Mouse (Mus musculus) adrenal gland, postnatal 4 days (tissue): ENCODE data around the gene Efcab6. TPM values are rescaled to one million over a fixed set of nuclear protein-coding genes. Genes with fewer than 3 reads are reported as not detected.

Source experiments
- DNase-seq, 2 experiments: peaks; one replicate each; pipeline ENCODE4 v3.0.0; 2021 to 2022; ENCODE audit warnings: low spot score in 2 of 2, mixed read lengths in 2 of 2
- total RNA-seq, 2 experiments: library from RNA; stranded (reverse); gene quantifications; 2 replicates each; pipeline ENCODE4 v1.2.3; 2021

The Efcab6 gene
- total RNA-seq, 2 experiments from 2014 or later, result 0.34 TPM; not detected in 1

DNA sequence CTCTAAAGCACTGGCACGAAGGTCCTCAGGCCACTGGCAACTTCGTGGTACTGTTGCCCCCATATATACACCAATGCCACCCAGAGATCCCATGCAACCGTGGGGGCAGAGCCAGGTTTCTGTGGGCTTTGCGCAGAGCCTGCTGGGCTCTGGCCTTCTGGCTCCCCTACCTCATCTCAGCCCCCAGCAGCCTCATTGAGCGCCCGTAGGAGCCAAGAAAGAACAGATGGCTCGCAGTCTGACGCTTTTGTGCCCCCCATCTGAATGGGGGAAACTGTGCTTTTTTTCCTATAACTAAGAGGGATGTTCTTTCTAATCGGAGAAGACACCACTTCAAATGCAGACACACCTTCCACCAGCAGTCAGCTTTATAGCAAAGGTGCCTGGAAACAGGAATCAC is 180.9 kb downstream of the Efcab6 start:
- no peak for DNase-seq

DNA sequence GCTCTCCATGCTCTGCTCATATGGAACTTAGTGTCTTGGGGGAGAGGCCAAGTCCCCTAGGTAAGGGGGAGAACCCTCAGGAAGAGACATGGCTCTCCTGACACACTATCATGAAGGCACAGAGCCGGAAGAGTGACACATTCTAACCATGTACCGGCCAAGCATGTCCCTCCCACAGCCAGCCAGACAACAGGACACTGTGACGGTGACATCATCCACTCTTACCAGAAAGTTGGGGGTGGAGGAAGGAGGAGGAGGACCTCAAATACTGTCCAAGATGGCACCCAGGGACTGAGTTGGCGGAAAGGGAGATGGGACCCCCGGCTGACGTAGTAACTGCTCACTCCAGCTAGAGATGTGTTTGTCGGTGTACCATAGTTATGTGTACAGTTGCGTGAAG is 181.4 kb downstream of the Efcab6 start:
- no peak for DNase-seq

DNA sequence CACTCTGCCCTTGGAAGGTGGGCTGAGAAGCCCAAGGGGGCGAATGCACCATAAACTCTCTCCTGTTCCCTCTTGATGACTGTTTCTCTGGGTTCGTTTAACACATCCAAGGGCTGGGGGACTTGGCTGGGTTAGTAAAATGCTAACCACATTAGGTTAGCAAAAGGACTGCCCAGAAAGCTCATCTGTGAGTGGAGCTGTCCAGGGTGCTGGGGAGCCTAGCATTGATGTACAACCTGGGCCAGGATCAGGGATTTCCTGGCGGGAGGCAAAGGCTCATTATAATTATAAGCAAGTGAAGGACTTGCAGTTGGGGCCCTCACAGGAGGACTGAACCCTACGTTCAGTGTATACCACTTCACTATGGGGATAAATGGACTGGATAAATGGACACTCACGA is 185.3 kb downstream of the Efcab6 start:
- DNase-seq, result peak in 1 of 2 experiments; percentile 30

GRCm38 (mm10) chr15:83877898-83878297 is 187.3 kb downstream of the Efcab6 start:
- no peak for DNase-seq

GRCm38 (mm10) chr15:83877155-83877866 is 187.9 kb downstream of the Efcab6 start:
- no peak for DNase-seq

GRCm38 (mm10) chr15:83870936-83871335 is 194.2 kb downstream of the Efcab6 start:
- DNase-seq, result no peak

GRCm38 (mm10) chr15:83865626-83866025 is 199.6 kb downstream of the Efcab6 start:
- no peak for DNase-seq

GRCm38 (mm10) chr15:83857129-83857528 is 208.1 kb downstream of the Efcab6 start:
- peak; percentile 22 to 47 for DNase-seq

DNA sequence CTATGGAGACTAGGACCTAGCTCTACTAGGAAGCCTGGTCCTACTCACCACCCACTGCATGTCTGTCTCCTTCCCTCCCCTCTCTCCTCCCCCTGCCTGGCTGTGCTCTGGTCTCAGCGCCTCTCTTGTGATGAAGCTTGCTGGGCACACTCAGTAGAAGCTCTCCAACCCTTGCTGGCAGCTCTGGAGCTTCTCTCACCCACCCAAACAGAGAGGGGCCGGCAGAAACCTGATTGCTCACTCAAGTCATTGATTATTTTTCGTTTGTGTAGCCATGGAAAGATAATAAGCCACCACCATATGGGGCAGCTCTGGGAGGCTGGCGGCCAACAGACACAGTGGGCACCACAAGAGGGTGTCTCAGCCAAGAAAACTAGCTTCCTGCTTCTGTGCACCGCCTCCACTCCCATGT is 211.8 kb downstream of the Efcab6 start:
- DNase-seq, result no peak

GRCm38 (mm10) chr15:83848193-83848592 is 217.0 kb downstream of the Efcab6 start:
- DNase-seq, result no peak

DNA sequence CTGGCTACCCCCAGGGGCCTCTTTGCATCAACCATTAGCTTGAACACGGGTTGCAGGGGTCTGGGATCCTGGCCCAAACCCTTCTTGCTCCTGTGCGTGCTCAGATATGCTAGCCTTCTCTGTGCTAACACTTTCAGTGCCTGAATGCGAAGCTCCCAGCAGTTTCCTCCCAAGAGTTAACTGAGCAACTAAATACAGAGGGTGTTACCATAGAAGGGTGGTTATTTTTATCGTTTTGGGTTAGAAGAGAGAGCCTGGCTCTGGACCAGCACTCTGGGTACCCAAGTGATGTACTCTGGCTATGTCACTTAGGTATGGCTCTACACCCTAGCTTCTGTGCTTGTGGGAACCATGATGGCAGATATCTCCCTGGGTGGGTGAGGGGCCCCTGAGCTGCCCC is 217.7 kb downstream of the Efcab6 start:
- no peak for DNase-seq

DNA sequence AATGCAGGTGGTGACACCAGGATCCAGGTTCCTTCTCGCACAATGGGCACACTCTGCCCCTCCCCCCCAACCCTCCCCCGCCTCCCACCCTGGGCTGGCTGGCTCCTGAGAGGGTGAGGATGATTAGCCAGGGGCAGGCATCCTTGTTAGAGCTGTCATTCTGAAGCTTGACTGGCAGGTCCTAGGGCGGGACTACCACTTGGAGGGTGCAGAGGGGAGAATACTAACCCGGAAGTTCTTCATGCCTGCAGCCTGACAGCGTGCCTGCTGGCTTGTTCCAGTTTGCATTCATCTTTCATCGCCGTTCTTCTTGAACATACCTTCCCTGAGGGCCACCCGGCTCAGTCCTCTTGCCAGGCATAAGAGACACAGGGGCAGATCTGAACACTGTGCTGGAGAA is 218.6 kb downstream of the Efcab6 start:
- no peak for DNase-seq

DNA sequence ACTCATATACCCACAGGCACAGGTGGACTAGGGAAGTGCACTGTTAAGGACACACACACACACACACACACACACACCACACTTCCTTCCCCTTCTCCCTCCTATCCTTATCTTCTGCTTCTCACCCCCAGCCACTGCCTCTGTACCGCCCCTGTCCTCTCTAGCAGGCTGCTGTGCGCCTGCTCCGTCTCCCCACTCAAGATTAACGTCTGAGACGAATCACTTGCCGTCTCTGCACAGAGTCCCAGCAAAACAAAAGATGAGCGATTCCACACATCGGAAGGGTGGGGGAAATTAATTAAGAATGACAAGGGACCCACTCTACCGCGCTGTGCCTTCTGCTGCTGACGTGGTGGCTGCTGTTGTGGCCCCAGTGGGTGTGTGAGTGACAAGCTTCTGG is 219.4 kb downstream of the Efcab6 start:
- DNase-seq, result no peak

DNA sequence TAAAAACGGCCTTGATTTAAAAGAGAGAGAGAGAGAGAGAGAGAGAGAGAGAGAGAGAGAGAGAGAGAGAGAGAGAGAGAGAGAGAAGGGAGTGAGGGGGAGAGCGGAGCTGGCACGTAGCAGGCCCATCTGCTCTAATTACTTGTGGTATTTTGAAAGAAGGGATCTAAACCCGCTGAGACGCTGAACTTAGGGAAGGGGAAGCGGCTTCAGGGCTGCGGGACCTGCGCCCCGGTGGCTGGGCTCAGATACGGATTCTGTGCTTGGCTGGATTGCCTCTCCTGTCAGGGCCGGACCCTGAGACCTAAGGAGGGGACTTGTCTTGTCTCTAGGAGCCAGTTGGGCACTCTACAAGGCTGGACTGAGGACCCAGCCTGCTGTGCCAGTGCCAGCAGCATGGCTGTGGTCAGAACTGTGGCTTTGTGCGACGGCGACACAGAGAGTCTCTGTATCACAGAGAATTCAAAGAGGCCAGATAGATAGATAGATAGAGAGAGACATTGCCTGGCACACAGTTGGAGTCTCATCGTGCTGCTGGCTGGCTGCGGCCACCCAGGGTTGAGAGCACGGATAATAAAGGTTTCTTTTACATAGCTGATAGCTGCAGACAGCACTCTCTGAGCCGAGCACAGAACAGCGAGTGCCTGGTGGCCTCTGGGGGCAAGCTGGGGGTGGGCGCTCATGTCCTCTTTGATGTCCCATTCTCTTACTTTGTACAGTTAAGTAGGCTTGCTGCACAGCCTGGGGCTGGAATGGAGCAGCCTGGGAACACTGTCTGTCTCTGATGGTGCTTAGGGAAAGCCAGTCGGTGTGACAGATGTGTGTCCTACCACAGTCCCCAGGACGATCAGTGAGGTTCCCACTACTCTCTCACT is 222.0 kb downstream of the Efcab6 start:
- no peak for DNase-seq

DNA sequence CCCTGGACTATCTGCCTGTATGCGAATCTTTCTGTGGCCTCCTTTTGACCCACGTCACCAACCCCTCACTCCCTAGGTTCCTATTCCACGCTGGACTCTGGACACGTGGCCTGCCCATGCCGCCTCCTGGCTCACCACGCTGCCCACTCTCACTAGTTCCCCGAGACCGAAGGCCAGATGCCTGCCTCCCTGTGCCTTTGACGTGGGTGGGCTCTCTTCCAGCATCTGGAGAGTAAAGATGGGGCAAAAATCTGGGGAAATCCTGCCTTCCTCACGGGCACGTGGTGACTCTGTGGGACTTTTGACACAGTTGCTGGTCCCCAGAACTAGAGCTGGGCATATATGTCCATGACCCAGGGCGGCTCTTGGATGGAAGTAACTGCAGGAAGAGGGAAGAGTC is 222.8 kb downstream of the Efcab6 start:
- DNase-seq, result no peak

DNA sequence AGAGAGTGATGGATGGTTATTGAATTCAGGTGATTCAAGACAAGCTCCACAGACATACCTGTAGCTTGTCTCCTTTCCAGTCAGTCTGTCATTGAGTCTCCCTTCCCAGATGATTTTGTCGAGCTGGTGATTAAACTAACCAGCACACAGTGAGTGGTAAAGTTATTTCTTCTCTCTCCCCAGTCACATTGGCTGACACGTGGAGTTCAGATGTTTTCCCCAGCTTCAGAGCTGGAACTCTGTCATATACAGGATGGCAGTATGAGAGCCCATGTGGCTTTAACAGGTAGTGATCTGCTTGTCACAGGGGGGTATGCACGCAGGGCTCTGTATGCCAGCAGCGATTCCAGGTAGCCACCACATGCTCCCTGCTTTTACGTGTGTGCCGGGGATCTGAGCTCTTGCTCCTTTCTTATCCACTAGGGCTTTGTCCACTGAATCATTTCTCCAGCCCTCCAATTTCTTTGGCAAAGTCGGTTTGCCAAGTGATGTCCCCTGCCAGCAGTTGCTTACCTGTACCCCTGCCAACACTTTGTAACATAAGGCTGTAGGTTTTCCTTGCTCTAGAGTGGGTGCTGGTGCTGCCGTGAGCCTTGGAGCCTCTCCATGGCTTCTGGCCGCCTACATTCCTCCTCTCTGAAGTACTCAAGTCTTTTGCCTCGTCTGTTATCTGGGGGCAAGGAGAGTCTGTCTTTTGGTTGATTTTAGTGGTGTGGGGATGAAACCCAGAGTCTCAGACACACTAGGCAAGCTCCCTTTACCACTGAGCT is 224.0 kb downstream of the Efcab6 start:
- no peak for DNase-seq

DNA sequence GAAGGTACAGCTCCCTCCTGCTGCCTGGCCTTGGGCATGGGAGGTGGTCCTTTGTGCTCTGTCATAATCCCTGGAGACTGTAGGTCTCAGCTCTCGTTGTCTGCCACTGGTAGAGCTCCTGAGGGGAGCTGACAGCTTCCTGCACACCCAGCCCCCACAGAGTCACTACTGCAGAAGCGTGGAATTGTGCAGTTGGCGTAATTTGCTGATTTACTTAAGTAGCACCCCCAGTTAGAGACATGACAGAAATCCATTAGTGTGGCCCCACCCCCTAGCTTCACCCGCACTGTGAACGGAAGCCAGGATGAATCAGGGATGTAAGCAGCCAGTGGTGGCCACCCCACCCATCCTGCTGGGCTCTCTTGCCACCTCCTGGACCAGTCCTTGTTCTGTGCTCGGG is 232.9 kb downstream of the Efcab6 start:
- DNase-seq, result no peak

DNA sequence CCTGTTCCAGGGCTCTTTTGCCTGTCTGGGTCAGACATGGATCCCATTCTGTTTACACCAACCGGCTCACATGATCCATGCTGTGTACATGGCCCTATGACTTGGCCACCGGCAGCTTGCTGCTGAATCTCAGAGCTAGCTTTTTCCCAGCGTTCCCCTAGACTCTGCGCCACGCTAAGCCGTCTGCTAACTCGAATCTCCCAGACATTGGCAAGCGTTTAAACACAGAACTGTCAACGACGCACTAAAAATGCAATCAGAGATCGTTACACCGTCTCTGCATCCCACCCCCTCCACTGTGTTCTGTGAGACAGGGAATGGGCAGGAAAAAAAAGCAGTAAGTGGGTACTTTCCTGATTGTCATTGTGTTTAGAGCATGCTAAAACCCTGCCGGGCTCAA is 236.0 kb downstream of the Efcab6 start:
- DNase-seq, result no peak

GRCm38 (mm10) chr15:83828011-83828410 is 237.2 kb downstream of the Efcab6 start:
- no peak for DNase-seq
